Mouse (Mus musculus): ENCODE measurements around the gene Bivm.

DNA sequence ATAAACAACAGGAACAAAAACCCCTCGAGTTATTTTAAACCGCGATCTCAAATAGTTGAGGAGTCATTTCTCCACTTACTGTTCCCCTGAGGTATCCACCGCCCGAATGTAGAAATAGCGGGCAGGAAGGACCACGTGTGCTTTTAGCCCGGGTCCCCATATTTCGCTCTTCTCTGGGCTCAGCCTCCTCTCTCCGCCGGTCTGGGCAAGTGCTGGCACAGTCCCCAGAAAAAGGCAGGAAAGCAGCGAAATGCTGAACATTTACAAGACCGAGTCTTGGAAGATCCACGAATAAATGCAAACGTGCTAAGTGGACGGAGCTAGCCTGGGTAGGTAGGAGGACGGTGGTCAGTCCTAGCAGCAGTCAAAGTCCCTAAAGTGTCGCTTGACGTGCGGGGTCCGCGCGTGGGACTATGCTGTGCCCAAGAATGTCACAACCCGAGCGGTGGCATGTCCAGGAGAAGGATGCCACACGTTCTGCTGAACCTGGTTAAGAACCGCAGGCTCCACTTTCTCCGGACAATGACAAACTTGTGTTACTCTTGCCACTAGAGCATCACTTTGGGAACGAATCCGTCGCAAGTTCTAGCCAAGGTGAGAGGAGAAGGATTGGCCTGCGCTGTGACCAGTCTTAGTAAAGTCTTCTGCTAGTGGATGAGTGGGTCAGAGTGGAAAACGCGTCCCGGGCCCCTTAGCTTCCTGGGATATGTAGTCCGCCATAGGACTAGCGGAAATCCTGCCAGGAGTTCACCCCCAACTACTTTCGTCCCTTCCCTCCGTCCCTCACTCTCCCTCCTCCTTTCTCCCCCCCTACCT lies at the start of gene Bivm, which contains the start of gene Kdelc1:
- TF ChIP-seq CTCF (IDR thresholded peaks at IDR 0.05; ENCODE audit: control insufficient read depth, insufficient read depth, insufficient replicate concordance, low read depth, low read length) (no peak), POLR2A (IDR thresholded peaks at IDR 0.05; ENCODE audit: control insufficient read depth, low read depth, low read length) (peak; percentile 15; the same call in 1 of the 2 replicates)
